Mouse (Mus musculus): Measurements from ENCODE around the gene Lgi4. TPM values are rescaled to one million over a fixed set of nuclear protein-coding genes. Genes with fewer than 3 reads are reported as not detected.

Lgi4 gene
- total RNA-seq (2021) = 1 to 10 TPM; 7.9 to 9.6 TPM
- long read RNA-seq, experiment 1, full-length matches to known transcripts = 2 of 3 reads
- long read RNA-seq, experiment 1, partial matches to known transcripts = 0 of 3 reads
- long read RNA-seq, experiment 1, other reads (novel, unspliced or antisense) = 1 of 3 reads
- long read RNA-seq, experiment 2, full-length matches to known transcripts = 1 of 5 reads
- long read RNA-seq, experiment 2, partial matches to known transcripts = 3 of 5 reads
- long read RNA-seq, experiment 2, other reads (novel, unspliced or antisense) = 1 of 5 reads

GRCm38 (mm10) chr7:31059108-31059507, at the start of gene Lgi4:
Gene Lgi4 (plus strand): TSS chr7:31059342.
- DNase-seq (ENCODE audit: low spot score in 2 of 2) = peak; percentile 88

- no peak for DNase-seq (ENCODE audit: low spot score in 2 of 2)
Observed at GRCm38 (mm10) chr7:31012971-31013370, 46.2 kb upstream of the Lgi4 start.

- DNase-seq (ENCODE audit: low spot score in 2 of 2) = no peak
Observed at GRCm38 (mm10) chr7:31017104-31017901, 41.8 kb upstream of the Lgi4 start.

GRCm38 (mm10) chr7:31028609-31029008, 30.5 kb upstream of the Lgi4 start:
- no peak for DNase-seq (ENCODE audit: low spot score in 2 of 2)

- DNase-seq (ENCODE audit: low spot score in 2 of 2) = no peak
Observed at GRCm38 (mm10) chr7:31030717-31031116, 28.4 kb upstream of the Lgi4 start.

- DNase-seq (ENCODE audit: low spot score in 2 of 2) = no peak
Observed at GRCm38 (mm10) chr7:31031731-31032130, 27.4 kb upstream of the Lgi4 start.

GRCm38 (mm10) chr7:31033409-31034165, 25.6 kb upstream of the Lgi4 start:
- DNase-seq (ENCODE audit: low spot score in 2 of 2) = no peak

- no peak for DNase-seq (ENCODE audit: low spot score in 2 of 2)
Observed at GRCm38 (mm10) chr7:31034789-31035188, 24.4 kb upstream of the Lgi4 start.

GRCm38 (mm10) chr7:31035291-31035690, 23.9 kb upstream of the Lgi4 start:
- no peak for DNase-seq (ENCODE audit: low spot score in 2 of 2)

- no peak for DNase-seq (ENCODE audit: low spot score in 2 of 2)
Observed at GRCm38 (mm10) chr7:31036917-31037316, 22.2 kb upstream of the Lgi4 start.

- DNase-seq (ENCODE audit: low spot score in 2 of 2) = no peak
Observed at GRCm38 (mm10) chr7:31037675-31038074, 21.5 kb upstream of the Lgi4 start.

- no peak for DNase-seq (ENCODE audit: low spot score in 2 of 2)
Observed at GRCm38 (mm10) chr7:31039011-31039410, 20.1 kb upstream of the Lgi4 start.

- DNase-seq (ENCODE audit: low spot score in 2 of 2) = no peak
Observed at GRCm38 (mm10) chr7:31040281-31041022, 18.7 kb upstream of the Lgi4 start.

- DNase-seq (ENCODE audit: low spot score in 2 of 2) = no peak
Observed at GRCm38 (mm10) chr7:31041023-31041407, 18.1 kb upstream of the Lgi4 start.

- no peak for DNase-seq (ENCODE audit: low spot score in 2 of 2)
Observed at GRCm38 (mm10) chr7:31041662-31042315, 17.4 kb upstream of the Lgi4 start.

GRCm38 (mm10) chr7:31042431-31042910, 16.7 kb upstream of the Lgi4 start, which contains the start of gene Fxyd5:
Gene Fxyd5 (minus strand): TSS chr7:31042481.
- no peak for DNase-seq (ENCODE audit: low spot score in 2 of 2)

- no peak for DNase-seq (ENCODE audit: low spot score in 2 of 2)
Observed at GRCm38 (mm10) chr7:31049135-31049845, 9.9 kb upstream of the Lgi4 start.

GRCm38 (mm10) chr7:31049846-31050281, 9.3 kb upstream of the Lgi4 start:
- no peak for DNase-seq (ENCODE audit: low spot score in 2 of 2)

- no peak for DNase-seq (ENCODE audit: low spot score in 2 of 2)
Observed at GRCm38 (mm10) chr7:31050487-31050886, 8.7 kb upstream of the Lgi4 start.

GRCm38 (mm10) chr7:31050921-31051320, 8.2 kb upstream of the Lgi4 start:
- DNase-seq (ENCODE audit: low spot score in 2 of 2) = no peak
